Mouse (Mus musculus) lung, embryonic 14.5 days (tissue): ENCODE results near the gene Bmi1. TPM values are rescaled to one million over a fixed set of nuclear protein-coding genes. Genes with fewer than 3 reads are reported as not detected.

Source experiments
- ATAC-seq: fragments of 200-750 bp; cut with Nextera tagmentation; 2 replicates; pipeline ENCODE4 v1.8.0; 2017; ENCODE audit warnings: mild to moderate bottlenecking, moderate TSS enrichment, moderate library complexity; ENCODE audit not compliant: insufficient read depth
- DNase-seq: peaks from one replicate; pipeline ENCODE4 v3.0.0-alpha.2; 2015
- H3K27ac ChIP-seq: fragments of 300-500 bp; sonication (generic); 2 replicates; pipeline ENCODE4 v1.5.1; 2014; ENCODE audit warnings: low read depth, mild to moderate bottlenecking, moderate library complexity
- H3K27me3 ChIP-seq: fragments of 300-500 bp; sonication (generic); 2 replicates; pipeline ENCODE4 v1.6.1; 2014; ENCODE audit warnings: low read length, control low read depth; ENCODE audit not compliant: insufficient read depth
- H3K36me3 ChIP-seq: fragments of 300-500 bp; sonication (generic); 2 replicates; pipeline ENCODE4 v1.6.1; 2014; ENCODE audit warnings: control low read depth; ENCODE audit not compliant: insufficient read depth
- H3K4me1 ChIP-seq: fragments of 300-500 bp; sonication (generic); 2 replicates; pipeline ENCODE4 v1.6.1; 2014; ENCODE audit warnings: antibody characterized with exemption, control low read depth; ENCODE audit not compliant: insufficient read depth
- H3K4me2 ChIP-seq: fragments of 300-500 bp; sonication (generic); 2 replicates; pipeline ENCODE4 v1.6.1; 2014; ENCODE audit warnings: mild to moderate bottlenecking
- H3K4me3 ChIP-seq: fragments of 300-500 bp; sonication (generic); 2 replicates; pipeline ENCODE4 v1.5.1; 2014; ENCODE audit warnings: low read depth, low read length
- H3K9ac ChIP-seq: fragments of 300-500 bp; sonication (generic); 2 replicates; pipeline ENCODE4 v1.6.1; 2014
- H3K9me3 ChIP-seq: fragments of 300-500 bp; sonication (generic); 2 replicates; pipeline ENCODE4 v1.6.1; 2016; ENCODE audit warnings: low read depth, low read length, control low read depth
- CTCF ChIP-seq: IDR thresholded peaks from 2 replicates; pipeline ENCODE4 v1.5.1; 2016; ENCODE audit warnings: antibody characterized with exemption, low read depth
- WGBS: fragments of 180-500 bp; shearing (Covaris S2); extraction: QIAGEN DNeasy Blood & Tissue Kit; methylation state at CpG from one replicate; pipeline ENCODE4 v1.1.7; 2014; 5-methylcytosine and 5-hydroxymethylcytosine counted together
- polyA plus RNA-seq: library from polyadenylated mRNA; unstranded; fragments of >200 nt; fragmentation: Nextera tagmentation; extraction: Ambion mirVana; gene quantifications from 2 replicates; pipeline ENCODE4 v1.2.1, GENCODE M21; 2014

Bmi1 gene
- polyA plus RNA-seq, 1 experiment from 2014 or later, result 33.8 TPM

- DNase-seq (peak; percentile 17), ATAC-seq (no peak)
- Histone ChIP-seq H3K27ac (no peak overlapping the region), H3K36me3 (no peaks in the 10 kb centered on the region), H3K27me3 (peaks cover 76% of the 10 kb centered on the region), H3K9ac (no peak overlapping the region), H3K9me3 (no peaks in the 10 kb centered on the region), H3K4me3 (no peak overlapping the region), H3K4me2 (no peak overlapping the region), H3K4me1 (no peaks in the 10 kb centered on the region)
- WGBS, result 3% methylated on average over 4 of the region's 4 CpGs
- TF ChIP-seq CTCF, result no peak
Observed at GRCm38 (mm10) chr2:18697591-18698244, 20.9 kb downstream of the Bmi1 start.

DNA sequence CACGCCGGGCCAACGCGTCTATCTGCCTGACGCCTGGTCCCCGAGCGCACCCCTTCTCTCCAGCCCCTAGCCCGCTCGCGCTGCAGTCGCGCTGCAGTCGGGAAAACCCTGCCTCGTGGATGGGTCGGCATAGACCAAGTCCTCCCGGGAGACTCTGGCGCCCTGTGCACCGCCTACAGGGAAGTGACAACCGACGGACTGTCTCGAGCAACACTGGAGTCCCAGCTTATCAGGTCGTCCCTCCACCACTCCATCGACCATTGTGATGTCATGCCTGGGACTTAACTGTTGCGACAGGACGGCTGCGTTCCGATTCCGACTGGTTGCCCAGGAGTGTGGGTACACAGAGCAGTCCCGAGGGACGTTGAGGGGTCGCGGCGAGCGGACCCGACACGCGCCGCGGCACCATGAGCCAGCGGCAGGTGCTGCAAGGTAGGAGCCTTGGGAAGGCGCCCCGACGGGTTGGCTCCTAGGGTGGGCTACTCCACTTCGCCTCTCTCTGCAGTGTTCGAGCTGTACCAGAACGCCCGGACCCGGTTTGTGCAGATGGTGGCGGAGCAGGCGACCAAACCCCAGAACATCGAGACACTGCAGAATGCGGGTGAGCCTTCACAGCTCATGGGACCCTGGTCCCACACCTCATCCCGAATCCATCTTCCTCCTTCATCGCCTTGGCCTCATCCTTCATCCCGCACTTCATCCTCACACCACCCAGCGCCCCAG lies 22.0 kb downstream of the Bmi1 start:
- WGBS, result under 1% methylated on average over 56 of the region's 56 CpGs
- TF ChIP-seq CTCF, result no peak
- H3K4me1 ChIP-seq, result no peaks in the 10 kb centered on the region
- peak overlapping the region; percentile 19 for H3K4me2 ChIP-seq
- ATAC-seq, result peak; percentile 25; the same call in 1 of the 2 replicates
- H3K27ac ChIP-seq, result no peak overlapping the region
- peak overlapping the region; percentile 6; the same call in 1 of the 2 replicates for H3K4me3 ChIP-seq
- H3K27me3 ChIP-seq, result peaks cover 74% of the 10 kb centered on the region
- peak; percentile 49 for DNase-seq
- H3K36me3 ChIP-seq, result no peaks in the 10 kb centered on the region
- no peak overlapping the region for H3K9ac ChIP-seq
- no peaks in the 10 kb centered on the region for H3K9me3 ChIP-seq

GRCm38 (mm10) chr2:18699401-18699990 lies 22.7 kb downstream of the Bmi1 start:
- Histone ChIP-seq H3K4me3 (no peak overlapping the region), H3K4me2 (no peak overlapping the region), H3K36me3 (no peaks in the 10 kb centered on the region), H3K9me3 (no peaks in the 10 kb centered on the region), H3K4me1 (no peaks in the 10 kb centered on the region), H3K27me3 (peaks cover 79% of the 10 kb centered on the region), H3K9ac (no peak overlapping the region), H3K27ac (no peak overlapping the region)
- DNase-seq (no peak), ATAC-seq (no peak)
- no peak for TF ChIP-seq CTCF
- under 1% methylated on average over 11 of the region's 11 CpGs for WGBS

GRCm38 (mm10) chr2:18710356-18710755 lies 33.5 kb downstream of the Bmi1 start:
- no peaks in the 10 kb centered on the region for H3K9me3 ChIP-seq
- no peak overlapping the region for H3K9ac ChIP-seq
- no peaks in the 10 kb centered on the region for H3K36me3 ChIP-seq
- no peak for TF ChIP-seq CTCF
- DNase-seq (no peak), ATAC-seq (no peak)
- no peaks in the 10 kb centered on the region for H3K4me1 ChIP-seq
- no peak overlapping the region for H3K4me3 ChIP-seq
- no peak overlapping the region for H3K4me2 ChIP-seq
- WGBS, result 53% methylated on average over 3 of the region's 3 CpGs
- no peaks in the 10 kb centered on the region; the same call in 1 of the 2 replicates for H3K27me3 ChIP-seq
- H3K27ac ChIP-seq, result no peak overlapping the region

- Histone ChIP-seq H3K4me3 (no peak overlapping the region), H3K36me3 (no peaks in the 10 kb centered on the region), H3K4me1 (no peaks in the 10 kb centered on the region), H3K4me2 (no peak overlapping the region), H3K9ac (no peak overlapping the region), H3K27ac (no peak overlapping the region), H3K27me3 (no peaks in the 10 kb centered on the region; the same call in 1 of the 2 replicates), H3K9me3 (no peaks in the 10 kb centered on the region)
- ATAC-seq (no peak), DNase-seq (no peak)
- WGBS, result 71% methylated on average over 2 of the region's 2 CpGs
- TF ChIP-seq CTCF, result no peak
Observed at GRCm38 (mm10) chr2:18713071-18713470, 36.3 kb downstream of the Bmi1 start.

GRCm38 (mm10) chr2:18714337-18714736 lies 37.5 kb downstream of the Bmi1 start:
- Histone ChIP-seq H3K4me2 (no peak overlapping the region), H3K36me3 (no peaks in the 10 kb centered on the region), H3K27ac (no peak overlapping the region), H3K4me1 (no peaks in the 10 kb centered on the region), H3K9ac (no peak overlapping the region), H3K27me3 (no peaks in the 10 kb centered on the region; the same call in 1 of the 2 replicates), H3K4me3 (no peak overlapping the region), H3K9me3 (no peaks in the 10 kb centered on the region)
- DNase-seq (no peak), ATAC-seq (no peak)
- TF ChIP-seq CTCF, result no peak
- 68% methylated on average over 3 of the region's 3 CpGs for WGBS

DNA sequence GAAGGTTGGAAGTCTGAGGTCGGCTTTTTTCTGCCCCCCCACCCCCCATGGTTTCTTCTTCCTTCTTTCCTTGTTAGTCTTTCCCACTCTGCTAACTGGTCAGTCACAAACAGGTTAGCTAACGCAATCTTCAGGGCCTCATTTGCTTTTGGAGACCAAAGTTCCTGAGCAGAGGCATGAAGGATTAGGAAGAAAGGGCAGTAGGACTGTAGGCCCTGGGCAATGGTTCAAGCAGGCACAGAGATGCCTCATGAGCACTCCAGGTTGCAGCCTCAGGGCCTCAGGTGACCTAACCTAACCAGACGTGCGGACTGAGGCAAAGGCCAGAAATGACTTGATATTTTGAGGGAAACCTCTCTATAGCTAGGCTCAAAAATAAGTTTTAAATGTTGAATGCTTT lies 41.7 kb downstream of the Bmi1 start:
- WGBS, result 81% methylated on average over 4 of the region's 4 CpGs
- ATAC-seq (no peak), DNase-seq (no peak)
- H3K27me3 ChIP-seq, result no peaks in the 10 kb centered on the region; the same call in 1 of the 2 replicates
- no peaks in the 10 kb centered on the region for H3K9me3 ChIP-seq
- H3K4me1 ChIP-seq, result no peaks in the 10 kb centered on the region
- TF ChIP-seq CTCF, result no peak
- H3K9ac ChIP-seq, result no peak overlapping the region
- no peaks in the 10 kb centered on the region for H3K36me3 ChIP-seq
- H3K4me2 ChIP-seq, result no peak overlapping the region
- H3K4me3 ChIP-seq, result no peak overlapping the region
- H3K27ac ChIP-seq, result no peak overlapping the region
